Mouse (Mus musculus): ENCODE data around the gene Sept3. TPM values are rescaled to one million over a fixed set of nuclear protein-coding genes. Genes with fewer than 3 reads are reported as not detected.

The Sept3 gene
- total and polyA plus RNA-seq, 2 experiments = 0.04 to 0.09 TPM

GRCm38 (mm10) chr15:82341036-82341501, 66.4 kb downstream of the Sept3 start:
- WGBS = 11% methylated on average over 40 of the region's 40 CpGs
- peaks cover 4% of the 10 kb centered on the region; the same call in 1 of the 2 replicates for H3K4me1 ChIP-seq (ENCODE audit: control insufficient read depth, insufficient read depth, low read length)
- no peak for DNase-seq (ENCODE audit: extremely low read depth, low read depth, low spot score)

GRCm38 (mm10) chr15:82341675-82342542, 67.2 kb downstream of the Sept3 start:
- Histone ChIP-seq H3K79me2 (ENCODE audit: control insufficient read depth, insufficient read depth, low read length) (no peaks in the 10 kb centered on the region), H3K9ac (ENCODE audit: low read depth, low read length) (no peak overlapping the region), H3K36me3 (ENCODE audit: control insufficient read depth, insufficient read depth, low read length) (no peaks in the 10 kb centered on the region), H3K27me3 (ENCODE audit: control insufficient read depth, insufficient read depth, low read length) (no peaks in the 10 kb centered on the region), H3K4me3 (ENCODE audit: insufficient read depth, low read depth, low read length) (no peak overlapping the region), H3K4me1 (ENCODE audit: control insufficient read depth, insufficient read depth, low read length) (peaks cover 6% of the 10 kb centered on the region), H3K27ac (replicated peaks; ENCODE audit: insufficient read depth, low read depth, low read length) (no peak overlapping the region)
- TF ChIP-seq CTCF (IDR thresholded peaks at IDR 0.05; ENCODE audit: low read depth, low read length) (no peak), POLR2A (IDR thresholded peaks at IDR 0.05; ENCODE audit: extremely low read depth, insufficient read depth, low read length) (no peak)
- DNase-seq (ENCODE audit: extremely low read depth, low read depth, low spot score) = no peak
- WGBS = 66% methylated on average over 15 of the region's 15 CpGs

More at GRCm38 (mm10) chr15:82341036-82341501, 66.4 kb downstream of the Sept3 start:
- peak overlapping the region; percentile 51 for H3K4me3 ChIP-seq (ENCODE audit: insufficient read depth, low read depth, low read length)
- H3K36me3 ChIP-seq (ENCODE audit: control insufficient read depth, insufficient read depth, low read length) = no peaks in the 10 kb centered on the region
- TF ChIP-seq POLR2A (IDR thresholded peaks at IDR 0.05; ENCODE audit: extremely low read depth, insufficient read depth, low read length) (no peak), CTCF (IDR thresholded peaks at IDR 0.05; ENCODE audit: low read depth, low read length) (no peak)
- H3K9ac ChIP-seq (ENCODE audit: low read depth, low read length) = peak overlapping the region; percentile 63
- H3K79me2 ChIP-seq (ENCODE audit: control insufficient read depth, insufficient read depth, low read length) = no peaks in the 10 kb centered on the region
- no peak overlapping the region for H3K27ac ChIP-seq (replicated peaks; ENCODE audit: insufficient read depth, low read depth, low read length)
- H3K27me3 ChIP-seq (ENCODE audit: control insufficient read depth, insufficient read depth, low read length) = no peaks in the 10 kb centered on the region

- Histone ChIP-seq H3K36me3 (ENCODE audit: control insufficient read depth, insufficient read depth, low read length) (no peaks in the 10 kb centered on the region), H3K79me2 (ENCODE audit: control insufficient read depth, insufficient read depth, low read length) (peaks cover 3% of the 10 kb centered on the region; the same call in 1 of the 2 replicates), H3K4me1 (ENCODE audit: control insufficient read depth, insufficient read depth, low read length) (peaks cover 12% of the 10 kb centered on the region), H3K4me3 (ENCODE audit: insufficient read depth, low read depth, low read length) (no peak overlapping the region), H3K27ac (replicated peaks; ENCODE audit: insufficient read depth, low read depth, low read length) (no peak overlapping the region), H3K27me3 (ENCODE audit: control insufficient read depth, insufficient read depth, low read length) (no peaks in the 10 kb centered on the region), H3K9ac (ENCODE audit: low read depth, low read length) (no peak overlapping the region)
- DNase-seq (ENCODE audit: extremely low read depth, low read depth, low spot score) = no peak
- 82% methylated on average over 5 of the region's 5 CpGs for WGBS
- TF ChIP-seq POLR2A (IDR thresholded peaks at IDR 0.05; ENCODE audit: extremely low read depth, insufficient read depth, low read length) = no peak
Observed at GRCm38 (mm10) chr15:82342543-82342935, 67.8 kb downstream of the Sept3 start.

GRCm38 (mm10) chr15:82343368-82344287, 68.9 kb downstream of the Sept3 start:
- H3K27ac ChIP-seq (replicated peaks; ENCODE audit: insufficient read depth, low read depth, low read length) = no peak overlapping the region
- peaks cover 6% of the 10 kb centered on the region; the same call in 1 of the 2 replicates for H3K36me3 ChIP-seq (ENCODE audit: control insufficient read depth, insufficient read depth, low read length)
- H3K4me1 ChIP-seq (ENCODE audit: control insufficient read depth, insufficient read depth, low read length) = peaks cover 18% of the 10 kb centered on the region
- H3K27me3 ChIP-seq (ENCODE audit: control insufficient read depth, insufficient read depth, low read length) = no peaks in the 10 kb centered on the region
- 81% methylated on average over 27 of the region's 27 CpGs for WGBS
- no peak overlapping the region for H3K4me3 ChIP-seq (ENCODE audit: insufficient read depth, low read depth, low read length)
- DNase-seq (ENCODE audit: extremely low read depth, low read depth, low spot score) = no peak
- H3K79me2 ChIP-seq (ENCODE audit: control insufficient read depth, insufficient read depth, low read length) = peaks cover 6% of the 10 kb centered on the region; the same call in 1 of the 2 replicates
- H3K9ac ChIP-seq (ENCODE audit: low read depth, low read length) = no peak overlapping the region
- TF ChIP-seq POLR2A (IDR thresholded peaks at IDR 0.05; ENCODE audit: extremely low read depth, insufficient read depth, low read length) (no peak), CTCF (IDR thresholded peaks at IDR 0.05; ENCODE audit: low read depth, low read length) (no peak)

Other genes with a start within 250 kb of the Sept3 start
- 6.6 and 10.1 TPM in 2 replicates for gene Desi1, start 241.0 kb upstream of the Sept3 start, total RNA-seq (2014; rRNA removed)
- 28.7 and 31.1 TPM in 2 replicates for gene Desi1, start 241.0 kb upstream of the Sept3 start, polyA plus RNA-seq (2012; rRNA removed)
- 23.3 and 26.2 TPM in 2 replicates for gene Snu13, start 227.3 kb upstream of the Sept3 start, total RNA-seq (2014; rRNA removed)
- 23.1 and 25.4 TPM in 2 replicates for gene Snu13, start 227.3 kb upstream of the Sept3 start, polyA plus RNA-seq (2012; rRNA removed)
- gene 4930407I10Rik, start 215.7 kb upstream of the Sept3 start, total RNA-seq (2014; rRNA removed) = not detected in 2 replicates
- gene 4930407I10Rik, start 215.7 kb upstream of the Sept3 start, polyA plus RNA-seq (2012; rRNA removed) = not detected in 2 replicates
- gene Mei1, start 204.9 kb upstream of the Sept3 start, total RNA-seq (2014; rRNA removed) = not detected in 2 replicates
- not detected in 2 replicates for gene Mei1, start 204.9 kb upstream of the Sept3 start, polyA plus RNA-seq (2012; rRNA removed)
- gene Ccdc134, start 147.0 kb upstream of the Sept3 start, total RNA-seq (2014; rRNA removed) = 1.3 and 1.8 TPM in 2 replicates
- gene Ccdc134, start 147.0 kb upstream of the Sept3 start, polyA plus RNA-seq (2012; rRNA removed) = 5.2 and 8.2 TPM in 2 replicates
- 16.5 and 25.0 TPM in 2 replicates for gene Srebf2, start 127.7 kb upstream of the Sept3 start, total RNA-seq (2014; rRNA removed)
- gene Srebf2, start 127.7 kb upstream of the Sept3 start, polyA plus RNA-seq (2012; rRNA removed) = 66.3 and 71.2 TPM in 2 replicates
- gene Shisa8, start 62.1 kb upstream of the Sept3 start, total RNA-seq (2014; rRNA removed) = 0.09 and 0.47 TPM in 2 replicates
- gene Shisa8, start 62.1 kb upstream of the Sept3 start, polyA plus RNA-seq (2012; rRNA removed) = 0.07 and 0.77 TPM in 2 replicates
- 0.28 and 0.54 TPM in 2 replicates for gene Tnfrsf13c, start 50.5 kb upstream of the Sept3 start, total RNA-seq (2014; rRNA removed)
- 0.17 and 0.34 TPM in 2 replicates for gene Tnfrsf13c, start 50.5 kb upstream of the Sept3 start, polyA plus RNA-seq (2012; rRNA removed)
- 3.0 and 3.7 TPM in 2 replicates for gene Cenpm, start 30.1 kb upstream of the Sept3 start, total RNA-seq (2014; rRNA removed)
- 11.5 and 17.4 TPM in 2 replicates for gene Cenpm, start 30.1 kb upstream of the Sept3 start, polyA plus RNA-seq (2012; rRNA removed)
- 0.18 TPM in 1 of 2 replicates, not detected in the other for gene 1500009C09Rik, start 22.5 kb upstream of the Sept3 start, total RNA-seq (2014; rRNA removed)
- not detected in 2 replicates for gene 1500009C09Rik, start 22.5 kb upstream of the Sept3 start, polyA plus RNA-seq (2012; rRNA removed)
- not detected in 2 replicates for gene Wbp2nl, start 24.1 kb downstream of the Sept3 start, total RNA-seq (2014; rRNA removed)
- gene Wbp2nl, start 24.1 kb downstream of the Sept3 start, polyA plus RNA-seq (2012; rRNA removed) = not detected in 2 replicates
- gene Naga, start 64.0 kb downstream of the Sept3 start, total RNA-seq (2014; rRNA removed) = 29.6 and 30.1 TPM in 2 replicates
- 61.9 and 67.0 TPM in 2 replicates for gene Naga, start 64.0 kb downstream of the Sept3 start, polyA plus RNA-seq (2012; rRNA removed)
- 0.09 and 0.54 TPM in 2 replicates for gene Pheta2, start 64.0 kb downstream of the Sept3 start, total RNA-seq (2014; rRNA removed)
- gene Pheta2, start 64.0 kb downstream of the Sept3 start, polyA plus RNA-seq (2012; rRNA removed) = 0.10 and 0.19 TPM in 2 replicates
- gene Smdt1, start 64.1 kb downstream of the Sept3 start, total RNA-seq (2014; rRNA removed) = 137 and 141 TPM in 2 replicates
- gene Smdt1, start 64.1 kb downstream of the Sept3 start, polyA plus RNA-seq (2012; rRNA removed) = 165 and 186 TPM in 2 replicates
- 931 and 1,175 TPM in 2 replicates for gene Ndufa6, start 79.4 kb downstream of the Sept3 start, total RNA-seq (2014; rRNA removed)
- 441 and 456 TPM in 2 replicates for gene Ndufa6, start 79.4 kb downstream of the Sept3 start, polyA plus RNA-seq (2012; rRNA removed)
- 83.3 and 105 TPM in 2 replicates for gene Cyp2d22, start 105.4 kb downstream of the Sept3 start, total RNA-seq (2014; rRNA removed)
- gene Cyp2d22, start 105.4 kb downstream of the Sept3 start, polyA plus RNA-seq (2012; rRNA removed) = 316 and 337 TPM in 2 replicates
- gene Cyp2d11, start 119.1 kb downstream of the Sept3 start, total RNA-seq (2014; rRNA removed) = 0.46 and 0.54 TPM in 2 replicates
- gene Cyp2d11, start 119.1 kb downstream of the Sept3 start, polyA plus RNA-seq (2012; rRNA removed) = 0.32 and 0.91 TPM in 2 replicates
- gene Cyp2d10, start 132.3 kb downstream of the Sept3 start, total RNA-seq (2014; rRNA removed) = 729 and 912 TPM in 2 replicates
- 1,682 and 1,823 TPM in 2 replicates for gene Cyp2d10, start 132.3 kb downstream of the Sept3 start, polyA plus RNA-seq (2012; rRNA removed)
- 46.2 and 99.8 TPM in 2 replicates for gene Cyp2d9, start 158.5 kb downstream of the Sept3 start, total RNA-seq (2014; rRNA removed)
- gene Cyp2d9, start 158.5 kb downstream of the Sept3 start, polyA plus RNA-seq (2012; rRNA removed) = 103 and 162 TPM in 2 replicates